Mouse (Mus musculus): ENCODE measurements around the gene Brsk2.

The Brsk2 gene

GRCm38 (mm10) chr7:142025926-142026325 lies 76.4 kb downstream of the Brsk2 start:
- no peak for DNase-seq (ENCODE audit: low spot score in 2 of 2)

- no peak for DNase-seq (ENCODE audit: low spot score in 2 of 2)
Observed at GRCm38 (mm10) chr7:142030073-142030472, 80.5 kb downstream of the Brsk2 start.

GRCm38 (mm10) chr7:142034198-142034597 lies 84.6 kb downstream of the Brsk2 start:
- DNase-seq (ENCODE audit: low spot score in 2 of 2): no peak

GRCm38 (mm10) chr7:142035048-142035811 lies 85.7 kb downstream of the Brsk2 start:
- no peak for DNase-seq (ENCODE audit: low spot score in 2 of 2)

- peak in 1 of 2 experiments; percentile 33 for DNase-seq (ENCODE audit: low spot score in 2 of 2)
Observed at GRCm38 (mm10) chr7:142037553-142038170, 88.1 kb downstream of the Brsk2 start.

GRCm38 (mm10) chr7:142040756-142041155 lies 91.2 kb downstream of the Brsk2 start:
- no peak for DNase-seq (ENCODE audit: low spot score in 2 of 2)

- DNase-seq (ENCODE audit: low spot score in 2 of 2): no peak
Observed at GRCm38 (mm10) chr7:142045344-142045743, 95.8 kb downstream of the Brsk2 start.

- DNase-seq (ENCODE audit: low spot score in 2 of 2): no peak
Observed at GRCm38 (mm10) chr7:142045932-142046331, 96.4 kb downstream of the Brsk2 start.

GRCm38 (mm10) chr7:142050536-142050935 lies 101.0 kb downstream of the Brsk2 start:
- no peak for DNase-seq (ENCODE audit: low spot score in 2 of 2)
